Mouse (Mus musculus) midbrain, postnatal 0 days (tissue): ENCODE results near the gene Map1b. TPM values are rescaled to one million over a fixed set of nuclear protein-coding genes. Genes with fewer than 3 reads are reported as not detected.
A peak's percentile ranks its signal among the peaks of the same experiment; 100 is the strongest.

Source experiments
- ATAC-seq: fragments of 200-750 bp; cut with Nextera tagmentation; 2 replicates; pipeline ENCODE4 v1.8.0; 2017; ENCODE audit warnings: moderate number of reproducible peaks, mild to moderate bottlenecking, moderate TSS enrichment, moderate library complexity; ENCODE audit not compliant: low FRiP score
- DNase-seq: peaks from one replicate; pipeline ENCODE4 v3.0.0-alpha.2; 2015; ENCODE audit warnings: low spot score
- H3K27ac ChIP-seq: fragments of 300-500 bp; sonication (generic); 2 replicates; pipeline ENCODE4 v1.5.1; 2014; ENCODE audit warnings: low read depth, mild to moderate bottlenecking, low read length, mixed read lengths
- H3K27me3 ChIP-seq: fragments of 300-500 bp; sonication (generic); 2 replicates; pipeline ENCODE4 v1.6.1; 2014; ENCODE audit warnings: low read length, control low read depth, mixed read lengths; ENCODE audit not compliant: insufficient read depth
- H3K36me3 ChIP-seq: fragments of 300-500 bp; sonication (generic); 2 replicates; pipeline ENCODE4 v1.6.1; 2014; ENCODE audit warnings: low read length, control low read depth, mixed read lengths; ENCODE audit not compliant: insufficient read depth
- H3K4me1 ChIP-seq: fragments of 300-500 bp; sonication (generic); 2 replicates; pipeline ENCODE4 v1.6.1; 2014; ENCODE audit warnings: mild to moderate bottlenecking, control low read depth, antibody characterized with exemption, low read length, mixed read lengths; ENCODE audit not compliant: insufficient read depth
- H3K4me2 ChIP-seq: fragments of 300-500 bp; sonication (generic); 2 replicates; pipeline ENCODE4 v1.6.1; 2014; ENCODE audit warnings: low read depth, mild to moderate bottlenecking, low read length, mixed read lengths; ENCODE audit not compliant: poor library complexity, severe bottlenecking
- H3K4me3 ChIP-seq: fragments of 300-500 bp; sonication (generic); 2 replicates; pipeline ENCODE4 v1.5.1; 2014; ENCODE audit warnings: low read depth, mild to moderate bottlenecking, low read length, moderate library complexity
- H3K9ac ChIP-seq: fragments of 300-500 bp; sonication (generic); replicated peaks from 2 replicates; pipeline ENCODE4 v1.6.1; 2014; ENCODE audit warnings: mild to moderate bottlenecking, low read length, moderate library complexity, mixed read lengths; ENCODE audit not compliant: poor library complexity, severe bottlenecking
- H3K9me3 ChIP-seq: fragments of 300-500 bp; sonication (generic); 2 replicates; pipeline ENCODE4 v1.6.1; 2016; ENCODE audit warnings: low read length, control low read depth
- CTCF ChIP-seq: IDR thresholded peaks from 2 replicates; pipeline ENCODE4 v1.5.1; 2016; ENCODE audit warnings: antibody characterized with exemption, mild to moderate bottlenecking
- WGBS: fragments of 180-500 bp; shearing (Covaris S2); extraction: QIAGEN DNeasy Blood & Tissue Kit; methylation state at CpG from one replicate; pipeline ENCODE4 v1.1.7; 2014; 5-methylcytosine and 5-hydroxymethylcytosine counted together
- polyA plus RNA-seq: library from polyadenylated mRNA; unstranded; fragments of >200 nt; fragmentation: Nextera tagmentation; extraction: Ambion mirVana; gene quantifications from 2 replicates; pipeline ENCODE4 v1.2.1, GENCODE M21; 2015
- total RNA-seq: library from RNA; depleted of rRNA; stranded (reverse); fragments of >200 nt; gene quantifications from 2 replicates; pipeline ENCODE4 v1.2.3, GENCODE M21; 2014

The Map1b gene
- total and polyA plus RNA-seq, 2 experiments from 2014 or later: 913 to 2,125 TPM

GRCm38 (mm10) chr13:99387901-99388811 lies 128.2 kb downstream of the Map1b start:
- no peaks in the 10 kb centered on the region for H3K36me3 ChIP-seq
- H3K4me1 ChIP-seq: no peaks in the 10 kb centered on the region
- no peak overlapping the region for H3K9ac ChIP-seq
- no peak overlapping the region for H3K4me3 ChIP-seq
- no peak for TF ChIP-seq CTCF
- WGBS: 63% methylated on average over 7 of the region's 7 CpGs
- no peak overlapping the region for H3K4me2 ChIP-seq
- H3K27me3 ChIP-seq: no peaks in the 10 kb centered on the region
- no peak overlapping the region for H3K27ac ChIP-seq
- ATAC-seq: no peak
- DNase-seq: no peak
- H3K9me3 ChIP-seq: no peaks in the 10 kb centered on the region

- WGBS: 76% methylated on average over 7 of the region's 7 CpGs
- ATAC-seq: no peak
Observed at GRCm38 (mm10) chr13:99386341-99386740, 130.0 kb downstream of the Map1b start.

GRCm38 (mm10) chr13:99385911-99386310 lies 130.4 kb downstream of the Map1b start:
- Histone ChIP-seq H3K4me2 (no peak overlapping the region), H3K9ac (no peak overlapping the region), H3K4me1 (no peaks in the 10 kb centered on the region), H3K27ac (no peak overlapping the region), H3K27me3 (no peaks in the 10 kb centered on the region), H3K9me3 (no peaks in the 10 kb centered on the region), H3K4me3 (no peak overlapping the region), H3K36me3 (no peaks in the 10 kb centered on the region; the same call in 1 of the 2 replicates)
- DNase-seq (no peak), ATAC-seq (peak; percentile 31; the same call in 1 of the 2 replicates)
- no peak for TF ChIP-seq CTCF
- WGBS: 81% methylated on average over 6 of the region's 6 CpGs

More at GRCm38 (mm10) chr13:99386341-99386740, 130.0 kb downstream of the Map1b start:
- Histone ChIP-seq H3K27ac (no peak overlapping the region), H3K27me3 (no peaks in the 10 kb centered on the region), H3K9me3 (no peaks in the 10 kb centered on the region), H3K4me1 (no peaks in the 10 kb centered on the region), H3K4me3 (no peak overlapping the region), H3K4me2 (no peak overlapping the region), H3K36me3 (no peaks in the 10 kb centered on the region; the same call in 1 of the 2 replicates), H3K9ac (no peak overlapping the region)
- no peak for DNase-seq
- no peak for TF ChIP-seq CTCF

GRCm38 (mm10) chr13:99384555-99385203 lies 131.7 kb downstream of the Map1b start:
- no peak overlapping the region for H3K27ac ChIP-seq
- H3K36me3 ChIP-seq: no peaks in the 10 kb centered on the region; the same call in 1 of the 2 replicates
- H3K4me1 ChIP-seq: no peaks in the 10 kb centered on the region
- no peaks in the 10 kb centered on the region for H3K27me3 ChIP-seq
- H3K9ac ChIP-seq: no peak overlapping the region
- H3K9me3 ChIP-seq: no peaks in the 10 kb centered on the region
- no peak overlapping the region for H3K4me2 ChIP-seq
- ATAC-seq (no peak), DNase-seq (no peak)
- 52% methylated on average over 7 of the region's 7 CpGs for WGBS
- TF ChIP-seq CTCF: no peak
- H3K4me3 ChIP-seq: no peak overlapping the region

- Histone ChIP-seq H3K27me3 (no peaks in the 10 kb centered on the region), H3K4me2 (no peak overlapping the region), H3K27ac (no peak overlapping the region), H3K4me3 (no peak overlapping the region), H3K9ac (no peak overlapping the region), H3K4me1 (no peaks in the 10 kb centered on the region), H3K9me3 (no peaks in the 10 kb centered on the region), H3K36me3 (no peaks in the 10 kb centered on the region; the same call in 1 of the 2 replicates)
- TF ChIP-seq CTCF: no peak
- ATAC-seq (no peak), DNase-seq (no peak)
- WGBS: 38% methylated on average over 5 of the region's 6 CpGs
Observed at GRCm38 (mm10) chr13:99382373-99382772, 134.0 kb downstream of the Map1b start.

- no peak for DNase-seq
- no peak for TF ChIP-seq CTCF
- no peaks in the 10 kb centered on the region for H3K9me3 ChIP-seq
- no peak for ATAC-seq
- H3K4me1 ChIP-seq: no peaks in the 10 kb centered on the region
- no peaks in the 10 kb centered on the region for H3K27me3 ChIP-seq
- H3K27ac ChIP-seq: no peak overlapping the region
- H3K4me2 ChIP-seq: no peak overlapping the region
- H3K36me3 ChIP-seq: no peaks in the 10 kb centered on the region; the same call in 1 of the 2 replicates
- 68% methylated on average over 1 of the region's 1 CpGs for WGBS
- no peak overlapping the region for H3K4me3 ChIP-seq
- no peak overlapping the region for H3K9ac ChIP-seq
Observed at GRCm38 (mm10) chr13:99378223-99378622, 138.1 kb downstream of the Map1b start.
